Mouse (Mus musculus) embryonic facial prominence, embryonic 14.5 days (tissue): ENCODE results near the gene Wdr63. TPM values are rescaled to one million over a fixed set of nuclear protein-coding genes. Genes with fewer than 3 reads are reported as not detected.

Experiments used
- ATAC-seq: fragments of 200-750 bp; cut with Nextera tagmentation; 2 replicates; pipeline ENCODE4 v1.8.0; 2017; ENCODE audit warnings: low read depth, moderate number of reproducible peaks, moderate TSS enrichment
- DNase-seq: peaks from one replicate; pipeline ENCODE4 v3.0.0-alpha.2; 2015; ENCODE audit warnings: low spot score
- H3K27ac ChIP-seq: fragments of 300-500 bp; sonication (generic); replicated peaks from 2 replicates; pipeline ENCODE4 v1.5.1; 2014; ENCODE audit warnings: low read depth, mild to moderate bottlenecking, low read length, moderate library complexity
- H3K27me3 ChIP-seq: fragments of 300-500 bp; sonication (generic); replicated peaks from 2 replicates; pipeline ENCODE4 v1.6.1; 2014; ENCODE audit warnings: low read length; ENCODE audit not compliant: control insufficient read depth, insufficient read depth
- H3K36me3 ChIP-seq: fragments of 300-500 bp; sonication (generic); 2 replicates; pipeline ENCODE4 v1.6.1; 2014; ENCODE audit warnings: low read length, mixed read lengths; ENCODE audit not compliant: control insufficient read depth, insufficient read depth
- H3K4me1 ChIP-seq: fragments of 300-500 bp; sonication (generic); 2 replicates; pipeline ENCODE4 v1.6.1; 2014; ENCODE audit warnings: antibody characterized with exemption, low read length; ENCODE audit not compliant: control insufficient read depth, insufficient read depth
- H3K4me2 ChIP-seq: fragments of 300-500 bp; sonication (generic); 2 replicates; pipeline ENCODE4 v1.6.1; 2014; ENCODE audit warnings: low read depth, mild to moderate bottlenecking, low read length, moderate library complexity, mixed read lengths
- H3K4me3 ChIP-seq: fragments of 300-500 bp; sonication (generic); 2 replicates; pipeline ENCODE4 v1.5.1; 2014; ENCODE audit warnings: low read depth, mild to moderate bottlenecking, low read length
- H3K9ac ChIP-seq: fragments of 300-500 bp; sonication (generic); 2 replicates; pipeline ENCODE4 v1.6.1; 2014; ENCODE audit warnings: low read depth, mild to moderate bottlenecking, low read length, moderate library complexity, mixed read lengths
- H3K9me3 ChIP-seq: fragments of 300-500 bp; sonication (generic); 2 replicates; pipeline ENCODE4 v1.6.1; 2016; ENCODE audit warnings: low read length; ENCODE audit not compliant: control insufficient read depth
- WGBS: fragments of 180-500 bp; shearing (Covaris S2); extraction: QIAGEN DNeasy Blood & Tissue Kit; methylation state at CpG from one replicate; pipeline ENCODE4 v1.1.7; 2014; 5-methylcytosine and 5-hydroxymethylcytosine counted together
- polyA plus RNA-seq: library from polyadenylated mRNA; unstranded; fragments of >200 nt; fragmentation: Nextera tagmentation; extraction: Ambion mirVana; gene quantifications from 2 replicates; pipeline ENCODE4 v1.2.1, GENCODE M21; 2014

Wdr63 gene
- polyA plus RNA-seq, 1 experiment from 2014 or later = 2.3 TPM

DNA sequence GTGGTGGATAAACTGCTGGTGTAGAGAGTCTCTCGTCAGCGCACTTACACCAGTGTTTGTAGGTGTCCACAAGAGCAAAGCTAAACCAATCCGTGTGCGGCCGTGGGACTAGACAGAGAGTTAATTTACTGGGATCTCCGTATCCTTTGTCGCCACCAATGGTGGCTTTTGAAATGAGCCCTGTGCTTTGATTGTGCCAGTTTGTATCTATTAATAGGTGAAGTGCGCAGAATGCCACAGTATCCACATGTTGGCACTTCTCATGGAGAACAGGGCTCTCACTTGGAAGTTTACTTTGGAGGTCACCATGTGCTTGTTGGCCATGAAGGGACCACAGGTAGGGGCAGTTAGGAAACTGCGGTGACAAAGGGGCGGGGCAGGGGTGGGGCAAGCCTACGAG is 66.5 kb downstream of the Wdr63 start:
- ATAC-seq (no peak), DNase-seq (no peak)
- WGBS = 92% methylated on average over 11 of the region's 11 CpGs
- no peak overlapping the region for H3K9ac ChIP-seq
- H3K4me3 ChIP-seq = no peak overlapping the region
- no peaks in the 10 kb centered on the region for H3K36me3 ChIP-seq
- H3K27ac ChIP-seq = no peak overlapping the region
- peaks cover 8% of the 10 kb centered on the region; the same call in 1 of the 2 replicates for H3K4me1 ChIP-seq
- H3K4me2 ChIP-seq = no peak overlapping the region
- H3K27me3 ChIP-seq = 0 out of 2 replicates have a peak, but pooled peaks cover 2% of the 10 kb centered on the region
- 0 out of 2 replicates have a peak, but pooled peaks cover 5% of the 10 kb centered on the region for H3K9me3 ChIP-seq

DNA sequence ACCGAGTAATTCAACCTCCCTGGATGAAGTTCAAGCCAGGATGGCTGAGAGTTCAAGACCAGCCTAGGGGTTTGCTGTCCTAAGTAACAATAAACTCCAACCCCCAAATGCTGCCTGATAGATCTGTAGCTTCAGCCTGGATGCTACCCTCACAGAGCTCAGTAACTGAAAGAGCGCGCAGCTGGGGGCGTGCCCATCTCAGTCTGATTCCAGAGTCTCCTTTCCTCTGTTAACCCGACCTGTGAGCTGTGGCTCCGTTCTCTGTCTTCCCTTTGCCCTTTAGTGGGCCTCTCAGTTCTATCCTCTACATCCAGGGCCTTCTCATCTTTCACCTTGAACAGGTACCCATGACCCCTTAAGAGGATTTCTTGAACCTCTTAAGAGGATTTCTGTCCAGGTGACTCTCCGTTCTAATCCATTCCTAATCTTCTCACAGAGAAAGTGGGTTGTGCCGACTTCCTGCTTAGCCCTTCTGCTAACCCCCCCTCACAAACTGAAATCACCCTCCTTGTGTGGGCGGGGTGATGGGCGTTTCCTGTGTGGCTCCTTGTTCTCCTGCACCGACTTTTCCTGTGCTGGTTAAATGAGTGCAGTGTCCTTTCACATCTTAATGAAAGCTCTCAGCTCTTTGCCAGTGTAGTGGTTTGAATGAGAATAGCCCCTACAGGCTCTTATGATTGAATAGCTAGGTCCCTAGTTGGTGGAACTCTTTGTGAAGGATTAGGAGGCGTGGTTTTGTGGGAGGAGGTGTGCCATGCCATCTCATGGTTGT is 68.6 kb downstream of the Wdr63 start:
- peak; percentile 82 for ATAC-seq
- no peak overlapping the region for H3K4me2 ChIP-seq
- 0 out of 2 replicates have a peak, but pooled peaks cover 5% of the 10 kb centered on the region for H3K9me3 ChIP-seq
- H3K27me3 ChIP-seq = 0 out of 2 replicates have a peak, but pooled peaks cover 2% of the 10 kb centered on the region
- peak; percentile 49 for DNase-seq
- H3K27ac ChIP-seq = no peak overlapping the region
- no peaks in the 10 kb centered on the region for H3K36me3 ChIP-seq
- no peak overlapping the region for H3K4me3 ChIP-seq
- no peaks in the 10 kb centered on the region for H3K4me1 ChIP-seq
- WGBS = 49% methylated on average over 12 of the region's 12 CpGs
- H3K9ac ChIP-seq = no peak overlapping the region

DNA sequence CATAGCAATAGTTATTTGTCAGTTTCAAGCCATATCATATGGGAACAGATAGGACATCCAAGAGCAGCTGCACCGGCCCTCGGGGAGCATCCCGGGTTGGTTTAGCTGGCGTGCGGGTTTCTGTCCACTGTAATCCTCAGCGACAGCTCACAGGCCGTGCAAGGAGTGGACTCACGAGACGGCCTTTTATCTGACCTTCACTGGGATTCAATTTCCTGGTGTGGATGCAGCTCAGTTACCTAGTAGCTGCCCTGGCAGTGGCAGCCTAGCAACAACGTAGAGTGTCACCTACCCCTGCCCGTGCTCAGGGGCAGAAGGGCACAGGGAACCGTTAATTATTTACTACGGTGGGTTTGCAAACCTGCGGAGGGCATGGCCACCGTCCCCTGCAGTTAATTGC is 70.0 kb downstream of the Wdr63 start:
- DNase-seq = no peak
- Histone ChIP-seq H3K4me3 (no peak overlapping the region), H3K4me2 (no peak overlapping the region), H3K4me1 (no peaks in the 10 kb centered on the region), H3K27ac (no peak overlapping the region), H3K9ac (no peak overlapping the region), H3K27me3 (0 out of 2 replicates have a peak, but pooled peaks cover 2% of the 10 kb centered on the region), H3K36me3 (no peaks in the 10 kb centered on the region), H3K9me3 (0 out of 2 replicates have a peak, but pooled peaks cover 5% of the 10 kb centered on the region)
- 44% methylated on average over 15 of the region's 15 CpGs for WGBS
- ATAC-seq = no peak

DNA sequence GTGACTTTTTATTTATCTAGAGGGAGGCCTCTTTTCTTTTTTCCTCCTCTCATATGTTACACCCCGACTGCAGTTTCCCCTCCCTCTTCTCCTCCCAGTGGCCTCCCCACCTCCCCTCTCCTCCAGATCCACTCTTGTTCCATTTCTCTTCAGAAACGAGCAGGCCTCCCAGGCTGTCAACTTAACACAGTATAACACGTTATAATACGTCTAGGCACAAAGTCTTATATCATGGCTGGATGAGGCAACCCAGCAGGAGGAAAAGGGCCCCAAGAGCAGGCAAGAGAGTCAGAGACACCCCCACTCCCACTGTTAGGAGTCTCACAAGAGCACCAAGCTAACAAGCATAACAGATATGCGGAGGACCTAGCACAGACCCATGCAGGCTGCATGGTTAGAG is 75.0 kb downstream of the Wdr63 start:
- Histone ChIP-seq H3K27me3 (no peaks in the 10 kb centered on the region), H3K4me1 (no peaks in the 10 kb centered on the region), H3K9ac (no peak overlapping the region), H3K4me2 (no peak overlapping the region), H3K36me3 (no peaks in the 10 kb centered on the region), H3K4me3 (no peak overlapping the region), H3K9me3 (no peaks in the 10 kb centered on the region), H3K27ac (no peak overlapping the region)
- ATAC-seq = no peak
- 88% methylated on average over 5 of the region's 5 CpGs for WGBS
- DNase-seq = no peak

DNA sequence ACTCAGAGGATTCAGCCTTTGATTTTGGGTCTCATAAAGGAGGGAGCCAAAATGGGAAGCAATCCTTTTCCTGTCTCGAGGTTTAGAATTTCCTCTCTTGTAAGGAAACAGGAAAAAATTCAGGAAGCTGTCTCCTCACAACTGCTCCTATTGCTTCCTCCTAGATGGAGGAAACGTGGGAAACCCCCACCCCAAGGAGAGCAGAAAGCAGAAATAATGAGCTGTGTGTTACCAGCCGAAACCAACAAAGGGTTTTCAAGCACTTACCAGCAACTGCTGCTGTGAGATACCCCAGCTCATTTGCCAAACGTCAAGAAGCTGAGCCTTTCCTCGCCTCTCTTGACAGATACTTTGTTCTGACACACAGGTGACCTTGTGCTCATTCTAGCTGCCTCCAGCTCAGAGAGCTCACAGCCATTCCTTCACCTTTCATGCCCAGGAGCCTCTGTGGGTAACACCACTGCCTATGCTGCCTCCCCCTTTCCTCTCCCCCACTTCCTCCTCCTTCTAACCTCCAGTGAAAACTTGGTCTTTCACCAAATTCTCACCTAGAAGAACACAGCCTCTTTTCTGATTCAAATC is 77.6 kb downstream of the Wdr63 start:
- no peak overlapping the region for H3K9ac ChIP-seq
- H3K4me2 ChIP-seq = no peak overlapping the region
- H3K4me3 ChIP-seq = no peak overlapping the region
- no peak for DNase-seq
- H3K4me1 ChIP-seq = no peaks in the 10 kb centered on the region
- no peaks in the 10 kb centered on the region for H3K36me3 ChIP-seq
- 25% methylated on average over 5 of the region's 5 CpGs for WGBS
- no peak for ATAC-seq
- H3K9me3 ChIP-seq = no peaks in the 10 kb centered on the region
- no peak overlapping the region for H3K27ac ChIP-seq
- H3K27me3 ChIP-seq = no peaks in the 10 kb centered on the region

DNA sequence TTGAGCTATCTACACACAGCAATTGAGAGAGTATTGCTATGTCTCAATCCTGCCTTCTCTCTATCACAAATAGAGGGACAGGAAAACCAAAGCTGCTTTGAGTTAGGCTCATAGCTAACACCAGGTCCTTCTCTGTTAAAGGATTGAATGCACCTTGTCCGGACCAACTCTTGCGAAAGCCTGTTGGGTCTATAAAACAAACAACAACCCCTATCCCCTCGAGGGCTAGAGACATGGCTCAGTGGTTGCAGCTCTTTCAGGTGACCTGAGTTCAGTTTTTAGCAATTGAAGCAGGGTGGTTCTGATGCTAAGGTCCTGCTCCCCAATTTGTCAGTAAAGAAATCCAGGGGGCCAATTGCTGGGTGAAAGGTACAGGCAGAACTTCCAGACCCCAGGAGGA is 78.7 kb downstream of the Wdr63 start:
- DNase-seq (no peak), ATAC-seq (no peak)
- Histone ChIP-seq H3K36me3 (no peaks in the 10 kb centered on the region), H3K27ac (no peak overlapping the region), H3K9me3 (no peaks in the 10 kb centered on the region), H3K9ac (no peak overlapping the region), H3K27me3 (no peaks in the 10 kb centered on the region), H3K4me3 (no peak overlapping the region), H3K4me2 (no peak overlapping the region), H3K4me1 (no peaks in the 10 kb centered on the region)
- WGBS = 78% methylated on average over 3 of the region's 3 CpGs

DNA sequence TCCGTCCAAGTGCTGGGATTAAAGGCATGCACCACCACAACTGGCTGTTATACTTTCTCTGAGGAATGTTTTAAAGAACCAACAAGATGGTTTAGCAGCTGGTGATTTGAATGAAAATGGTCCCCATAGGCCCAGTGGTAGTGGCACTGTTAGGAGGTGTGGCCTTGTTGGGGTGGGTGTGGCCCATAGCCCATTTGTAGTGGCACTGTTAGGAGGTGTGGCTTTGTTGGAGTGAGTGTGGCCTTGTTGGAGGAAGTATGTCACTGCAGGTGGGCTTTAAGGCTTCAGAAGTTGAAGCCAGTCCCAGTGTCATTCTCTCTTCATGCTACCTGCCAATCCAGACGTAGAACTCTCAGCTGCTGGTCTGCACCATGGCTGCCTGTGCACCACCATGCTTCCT is 79.5 kb downstream of the Wdr63 start:
- no peak overlapping the region for H3K4me3 ChIP-seq
- WGBS = 78% methylated on average over 2 of the region's 2 CpGs
- no peak for DNase-seq
- no peak overlapping the region for H3K9ac ChIP-seq
- H3K9me3 ChIP-seq = no peaks in the 10 kb centered on the region
- H3K4me2 ChIP-seq = no peak overlapping the region
- no peaks in the 10 kb centered on the region for H3K27me3 ChIP-seq
- H3K4me1 ChIP-seq = no peaks in the 10 kb centered on the region
- no peaks in the 10 kb centered on the region for H3K36me3 ChIP-seq
- ATAC-seq = no peak
- H3K27ac ChIP-seq = no peak overlapping the region

DNA sequence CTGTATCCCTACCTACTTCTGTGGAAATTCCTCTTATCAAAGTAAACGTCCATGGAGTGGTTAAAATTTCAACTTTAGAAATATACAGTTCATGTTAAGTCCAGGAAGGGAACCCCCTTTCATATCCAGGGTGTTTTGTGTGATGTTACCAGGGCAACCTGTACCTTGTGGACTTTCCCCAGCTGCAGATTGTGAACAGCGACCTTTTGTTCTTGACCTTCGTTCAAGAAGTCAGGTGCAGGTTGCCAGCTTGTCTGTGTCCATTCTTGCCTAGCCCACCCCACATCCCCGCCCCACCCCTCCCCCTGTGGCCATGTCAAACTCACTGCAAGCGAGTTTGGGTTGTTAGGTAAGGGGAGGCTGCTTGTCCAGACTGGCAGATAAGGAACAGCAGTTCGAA is 80.8 kb downstream of the Wdr63 start:
- Histone ChIP-seq H3K27me3 (no peaks in the 10 kb centered on the region), H3K4me3 (no peak overlapping the region), H3K4me2 (no peak overlapping the region), H3K36me3 (peaks cover 3% of the 10 kb centered on the region; the same call in 1 of the 2 replicates), H3K27ac (no peak overlapping the region), H3K4me1 (no peaks in the 10 kb centered on the region), H3K9ac (no peak overlapping the region), H3K9me3 (no peaks in the 10 kb centered on the region)
- 43% methylated on average over 6 of the region's 6 CpGs for WGBS
- ATAC-seq = no peak
- DNase-seq = no peak

DNA sequence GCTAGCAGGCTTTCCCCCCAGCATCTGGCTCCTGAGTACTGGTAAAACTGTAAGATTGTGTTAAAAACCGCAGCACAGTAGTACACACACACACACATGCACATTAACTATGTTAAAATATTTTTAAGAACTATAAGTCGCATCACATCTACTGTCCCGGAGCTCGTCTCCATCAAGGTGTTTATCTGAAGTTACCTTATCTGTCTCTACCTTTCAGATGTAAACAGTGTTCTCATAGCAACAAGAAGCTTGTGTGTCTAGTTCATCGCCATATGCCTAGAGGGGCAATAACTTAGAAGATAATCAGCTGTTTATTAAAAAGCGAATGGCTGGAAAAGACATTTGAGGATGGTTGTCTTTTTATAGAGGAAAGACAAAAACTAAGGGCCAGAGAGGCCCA is 82.4 kb downstream of the Wdr63 start:
- no peak overlapping the region for H3K27ac ChIP-seq
- no peak for ATAC-seq
- no peaks in the 10 kb centered on the region for H3K4me1 ChIP-seq
- H3K4me2 ChIP-seq = no peak overlapping the region
- H3K4me3 ChIP-seq = no peak overlapping the region
- peaks cover 5% of the 10 kb centered on the region; the same call in 1 of the 2 replicates for H3K36me3 ChIP-seq
- no peak for DNase-seq
- no peak overlapping the region for H3K9ac ChIP-seq
- no peaks in the 10 kb centered on the region for H3K27me3 ChIP-seq
- 92% methylated on average over 6 of the region's 6 CpGs for WGBS
- H3K9me3 ChIP-seq = no peaks in the 10 kb centered on the region
